Mouse (Mus musculus): ENCODE measurements around the gene Psmd4. TPM values are rescaled to one million over a fixed set of nuclear protein-coding genes. Genes with fewer than 3 reads are reported as not detected.
A peak's percentile ranks its signal among the peaks of the same experiment; 100 is the strongest.

The Psmd4 gene
- polyA plus RNA-seq, 1 experiment = 286 TPM

DNA sequence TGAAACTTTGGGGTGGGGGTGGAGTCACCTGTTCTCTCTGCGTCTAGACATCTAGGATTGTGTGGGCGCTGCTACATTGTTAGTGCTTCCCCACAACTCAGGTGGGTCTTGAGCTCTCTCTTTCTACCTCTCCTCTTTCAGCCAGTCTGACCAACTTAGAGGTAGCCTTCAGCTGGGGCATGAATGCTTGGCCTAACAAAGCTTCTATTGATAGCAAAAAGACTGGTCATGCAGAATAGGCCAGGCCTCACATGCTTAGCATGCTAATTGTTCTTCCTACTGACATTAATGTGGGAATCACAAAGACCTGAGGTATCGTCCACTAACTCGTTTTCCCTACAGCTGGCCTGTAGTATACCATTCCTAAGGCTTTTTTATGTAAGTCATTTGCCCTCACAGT is 39.8 kb downstream of the Psmd4 start:
- Histone ChIP-seq H3K27ac (ENCODE audit: insufficient read depth, low read length) (no peak overlapping the region), H3K9me3 (replicated peaks; ENCODE audit: control insufficient read depth, insufficient read depth, low read length, poor library complexity, severe bottlenecking) (no peaks in the 10 kb centered on the region), H3K27me3 (ENCODE audit: control insufficient read depth, insufficient read depth, low read length, poor library complexity, severe bottlenecking) (no peaks in the 10 kb centered on the region), H3K9ac (ENCODE audit: low read depth, poor library complexity, severe bottlenecking) (no peak overlapping the region), H3K4me3 (ENCODE audit: low read depth, low read length) (no peak overlapping the region), H3K4me1 (ENCODE audit: control insufficient read depth, insufficient read depth, low read length) (no peaks in the 10 kb centered on the region), H3K36me3 (ENCODE audit: control insufficient read depth, insufficient read depth, low read length, poor library complexity, severe bottlenecking) (peaks cover 29% of the 10 kb centered on the region)
- TF ChIP-seq EP300 (IDR thresholded peaks at IDR 0.05; ENCODE audit: insufficient read depth, low read depth, low read length) (no peak), POLR2A (IDR thresholded peaks at IDR 0.05; ENCODE audit: insufficient read depth, low read length) (no peak), CTCF (IDR thresholded peaks at IDR 0.05; ENCODE audit: low read depth, low read length) (no peak)

DNA sequence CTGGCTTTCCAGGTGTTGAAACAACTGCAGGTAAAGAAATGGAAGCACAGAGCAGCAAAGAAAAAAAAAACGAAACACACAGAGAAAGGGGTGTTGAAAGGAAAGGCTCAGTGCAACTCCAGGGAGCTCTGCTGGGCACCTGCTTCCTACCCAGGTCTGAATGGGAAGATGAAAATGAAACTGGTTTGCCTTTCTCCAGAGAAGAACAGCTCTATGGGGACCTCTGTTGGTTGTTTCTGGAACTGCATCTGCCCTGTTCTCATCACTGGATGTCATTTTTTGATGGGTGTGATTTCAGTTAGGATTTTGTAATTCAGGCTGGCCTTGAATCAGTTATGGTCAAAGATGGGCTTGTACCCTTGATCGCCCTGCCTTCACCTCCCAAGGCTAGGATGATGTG is 45.5 kb downstream of the Psmd4 start:
- H3K4me1 ChIP-seq (ENCODE audit: control insufficient read depth, insufficient read depth, low read length) = no peaks in the 10 kb centered on the region
- peaks cover 27% of the 10 kb centered on the region for H3K36me3 ChIP-seq (ENCODE audit: control insufficient read depth, insufficient read depth, low read length, poor library complexity, severe bottlenecking)
- no peaks in the 10 kb centered on the region for H3K9me3 ChIP-seq (replicated peaks; ENCODE audit: control insufficient read depth, insufficient read depth, low read length, poor library complexity, severe bottlenecking)
- H3K27me3 ChIP-seq (ENCODE audit: control insufficient read depth, insufficient read depth, low read length, poor library complexity, severe bottlenecking) = no peaks in the 10 kb centered on the region
- H3K27ac ChIP-seq (ENCODE audit: insufficient read depth, low read length) = no peak overlapping the region
- no peak for TF ChIP-seq POLR2A (IDR thresholded peaks at IDR 0.05; ENCODE audit: insufficient read depth, low read length)
- no peak for TF ChIP-seq EP300 (IDR thresholded peaks at IDR 0.05; ENCODE audit: insufficient read depth, low read depth, low read length)
- peak; percentile 46 for TF ChIP-seq CTCF (IDR thresholded peaks at IDR 0.05; ENCODE audit: low read depth, low read length)
- H3K4me3 ChIP-seq (ENCODE audit: low read depth, low read length) = no peak overlapping the region
- H3K9ac ChIP-seq (ENCODE audit: low read depth, poor library complexity, severe bottlenecking) = no peak overlapping the region

DNA sequence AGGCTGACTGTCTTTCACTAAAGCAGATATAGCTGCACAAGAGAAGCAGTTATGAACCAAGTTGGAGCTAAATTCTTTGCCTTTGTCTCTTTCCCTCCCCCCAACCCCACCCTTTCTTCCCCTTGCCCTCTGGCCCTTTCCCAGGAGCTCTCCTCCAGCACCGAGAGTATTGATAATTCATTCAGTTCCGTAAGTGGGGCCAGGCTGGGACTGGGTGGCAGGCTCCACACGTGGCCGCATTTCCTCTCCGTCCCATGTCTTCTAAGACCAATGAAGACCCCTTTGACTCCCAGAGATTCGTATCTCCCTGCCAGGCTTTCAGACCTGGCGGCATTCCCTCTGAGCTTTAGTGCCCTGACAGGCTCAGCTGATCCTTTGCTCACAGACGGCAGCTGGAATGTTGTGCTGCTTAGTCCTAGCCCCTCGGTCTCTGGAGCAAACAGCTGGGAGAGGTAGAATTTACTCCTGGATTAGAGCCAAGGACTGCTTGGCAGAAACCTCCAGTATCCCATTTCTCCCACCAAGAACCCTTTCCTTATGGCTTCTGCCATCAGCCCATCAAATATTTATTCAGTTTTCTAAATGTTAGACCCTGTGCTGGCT is 53.2 kb downstream of the Psmd4 start:
- Histone ChIP-seq H3K4me1 (ENCODE audit: control insufficient read depth, insufficient read depth, low read length) (no peaks in the 10 kb centered on the region), H3K9me3 (replicated peaks; ENCODE audit: control insufficient read depth, insufficient read depth, low read length, poor library complexity, severe bottlenecking) (no peaks in the 10 kb centered on the region), H3K4me3 (ENCODE audit: low read depth, low read length) (no peak overlapping the region), H3K27me3 (ENCODE audit: control insufficient read depth, insufficient read depth, low read length, poor library complexity, severe bottlenecking) (no peaks in the 10 kb centered on the region), H3K9ac (ENCODE audit: low read depth, poor library complexity, severe bottlenecking) (no peak overlapping the region), H3K27ac (ENCODE audit: insufficient read depth, low read length) (no peak overlapping the region), H3K36me3 (ENCODE audit: control insufficient read depth, insufficient read depth, low read length, poor library complexity, severe bottlenecking) (no peaks in the 10 kb centered on the region)
- TF ChIP-seq POLR2A (IDR thresholded peaks at IDR 0.05; ENCODE audit: insufficient read depth, low read length) (no peak), EP300 (IDR thresholded peaks at IDR 0.05; ENCODE audit: insufficient read depth, low read depth, low read length) (no peak)

DNA sequence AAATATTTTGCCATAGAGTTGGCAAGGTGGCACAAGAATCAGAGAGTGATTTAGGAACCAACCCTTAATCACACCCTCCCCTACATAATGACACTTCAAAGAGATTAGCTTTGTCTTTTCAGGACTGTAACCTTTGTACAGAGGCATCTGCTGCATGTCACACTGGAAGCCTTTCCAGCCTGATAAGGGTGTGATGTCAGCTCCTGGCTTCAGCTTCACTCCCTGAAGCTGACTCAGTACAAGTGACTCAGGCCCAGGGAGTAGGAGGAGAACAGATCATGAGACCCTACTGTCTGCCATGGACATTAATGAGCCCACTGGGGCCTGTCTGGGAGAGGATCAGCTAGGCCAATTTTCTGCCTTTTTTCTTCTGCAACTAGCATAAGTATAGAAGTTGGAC is 54.8 kb downstream of the Psmd4 start:
- Histone ChIP-seq H3K27ac (ENCODE audit: insufficient read depth, low read length) (no peak overlapping the region), H3K27me3 (ENCODE audit: control insufficient read depth, insufficient read depth, low read length, poor library complexity, severe bottlenecking) (no peaks in the 10 kb centered on the region), H3K9ac (ENCODE audit: low read depth, poor library complexity, severe bottlenecking) (no peak overlapping the region), H3K9me3 (replicated peaks; ENCODE audit: control insufficient read depth, insufficient read depth, low read length, poor library complexity, severe bottlenecking) (no peaks in the 10 kb centered on the region), H3K4me1 (ENCODE audit: control insufficient read depth, insufficient read depth, low read length) (no peaks in the 10 kb centered on the region), H3K36me3 (ENCODE audit: control insufficient read depth, insufficient read depth, low read length, poor library complexity, severe bottlenecking) (no peaks in the 10 kb centered on the region), H3K4me3 (ENCODE audit: low read depth, low read length) (no peak overlapping the region)
- TF ChIP-seq CTCF (IDR thresholded peaks at IDR 0.05; ENCODE audit: low read depth, low read length) (no peak), POLR2A (IDR thresholded peaks at IDR 0.05; ENCODE audit: insufficient read depth, low read length) (no peak), EP300 (IDR thresholded peaks at IDR 0.05; ENCODE audit: insufficient read depth, low read depth, low read length) (no peak)

DNA sequence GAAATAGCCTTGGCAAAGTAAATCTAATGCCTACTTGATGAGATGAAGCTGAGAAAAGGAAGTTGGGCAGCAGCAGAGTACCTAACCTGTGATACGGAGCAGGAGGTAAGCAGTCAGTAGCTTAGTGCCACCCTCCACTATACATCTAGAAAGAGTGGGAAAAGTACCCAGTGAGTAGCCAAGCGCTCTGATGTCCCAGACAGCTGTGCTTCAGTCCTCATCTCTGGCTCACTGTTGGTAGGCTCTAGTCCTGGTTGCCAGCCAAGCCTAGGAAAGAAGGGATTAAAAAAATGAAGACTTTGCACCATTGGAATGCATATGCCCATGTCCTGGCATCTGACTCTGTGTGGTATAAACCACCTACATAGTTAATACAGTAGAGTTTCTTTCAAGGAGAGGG is 56.9 kb downstream of the Psmd4 start:
- TF ChIP-seq CTCF (IDR thresholded peaks at IDR 0.05; ENCODE audit: low read depth, low read length) (no peak), POLR2A (IDR thresholded peaks at IDR 0.05; ENCODE audit: insufficient read depth, low read length) (no peak), EP300 (IDR thresholded peaks at IDR 0.05; ENCODE audit: insufficient read depth, low read depth, low read length) (no peak)
- H3K9ac ChIP-seq (ENCODE audit: low read depth, poor library complexity, severe bottlenecking) = no peak overlapping the region
- no peaks in the 10 kb centered on the region for H3K4me1 ChIP-seq (ENCODE audit: control insufficient read depth, insufficient read depth, low read length)
- no peak overlapping the region for H3K4me3 ChIP-seq (ENCODE audit: low read depth, low read length)
- H3K9me3 ChIP-seq (replicated peaks; ENCODE audit: control insufficient read depth, insufficient read depth, low read length, poor library complexity, severe bottlenecking) = no peaks in the 10 kb centered on the region
- no peaks in the 10 kb centered on the region for H3K36me3 ChIP-seq (ENCODE audit: control insufficient read depth, insufficient read depth, low read length, poor library complexity, severe bottlenecking)
- no peak overlapping the region for H3K27ac ChIP-seq (ENCODE audit: insufficient read depth, low read length)
- H3K27me3 ChIP-seq (ENCODE audit: control insufficient read depth, insufficient read depth, low read length, poor library complexity, severe bottlenecking) = no peaks in the 10 kb centered on the region

DNA sequence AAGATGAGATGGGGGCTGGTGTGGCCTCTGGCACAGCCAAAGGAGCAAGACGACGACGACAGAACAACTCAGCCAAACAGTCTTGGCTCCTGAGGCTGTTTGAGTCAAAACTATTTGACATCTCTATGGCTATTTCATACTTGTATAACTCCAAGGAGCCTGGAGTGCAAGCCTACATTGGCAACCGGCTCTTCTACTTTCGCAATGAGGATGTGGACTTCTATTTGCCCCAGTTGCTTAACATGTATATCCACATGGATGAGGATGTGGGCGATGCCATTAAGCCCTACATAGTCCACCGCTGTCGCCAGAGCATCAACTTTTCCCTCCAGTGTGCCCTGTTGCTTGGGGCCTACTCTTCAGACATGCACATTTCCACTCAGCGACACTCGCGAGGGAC is 58.1 kb downstream of the Psmd4 start:
- Histone ChIP-seq H3K9ac (ENCODE audit: low read depth, poor library complexity, severe bottlenecking) (no peak overlapping the region), H3K4me1 (ENCODE audit: control insufficient read depth, insufficient read depth, low read length) (no peaks in the 10 kb centered on the region), H3K36me3 (ENCODE audit: control insufficient read depth, insufficient read depth, low read length, poor library complexity, severe bottlenecking) (no peaks in the 10 kb centered on the region), H3K9me3 (replicated peaks; ENCODE audit: control insufficient read depth, insufficient read depth, low read length, poor library complexity, severe bottlenecking) (no peaks in the 10 kb centered on the region), H3K27me3 (ENCODE audit: control insufficient read depth, insufficient read depth, low read length, poor library complexity, severe bottlenecking) (no peaks in the 10 kb centered on the region), H3K27ac (ENCODE audit: insufficient read depth, low read length) (no peak overlapping the region), H3K4me3 (ENCODE audit: low read depth, low read length) (no peak overlapping the region)
- no peak for TF ChIP-seq EP300 (IDR thresholded peaks at IDR 0.05; ENCODE audit: insufficient read depth, low read depth, low read length)
- TF ChIP-seq CTCF (IDR thresholded peaks at IDR 0.05; ENCODE audit: low read depth, low read length) = no peak
- TF ChIP-seq POLR2A (IDR thresholded peaks at IDR 0.05; ENCODE audit: insufficient read depth, low read length) = no peak

Other genes starting within 250 kb of the Psmd4 start
- 89.2 and 92.6 TPM in 2 replicates for gene Pogz, start 205.0 kb downstream of the Psmd4 start, polyA plus RNA-seq (2011; ENCODE audit: insufficient read depth, insufficient read length, low read depth, missing spikeins)
- 331 and 345 TPM in 2 replicates for gene Psmb4, start 155.7 kb downstream of the Psmd4 start, polyA plus RNA-seq (2011; ENCODE audit: insufficient read depth, insufficient read length, low read depth, missing spikeins)
- 0.68 and 1.3 TPM in 2 replicates for gene Selenbp1, start 109.6 kb downstream of the Psmd4 start, polyA plus RNA-seq (2011; ENCODE audit: insufficient read depth, insufficient read length, low read depth, missing spikeins)
- 24.8 and 25.1 TPM in 2 replicates for gene Rfx5, start 88.5 kb downstream of the Psmd4 start, polyA plus RNA-seq (2011; ENCODE audit: insufficient read depth, insufficient read length, low read depth, missing spikeins)
- 11.3 and 12.8 TPM in 2 replicates for gene Pi4kb, start 67.9 kb downstream of the Psmd4 start, polyA plus RNA-seq (2011; ENCODE audit: insufficient read depth, insufficient read length, low read depth, missing spikeins)
- gene Zfp687, start 27.2 kb downstream of the Psmd4 start, polyA plus RNA-seq (2011; ENCODE audit: insufficient read depth, insufficient read length, low read depth, missing spikeins) = 37.7 and 56.5 TPM in 2 replicates
- gene Pip5k1a, start 64.3 kb upstream of the Psmd4 start, polyA plus RNA-seq (2011; ENCODE audit: insufficient read depth, insufficient read length, low read depth, missing spikeins) = 53.9 and 63.5 TPM in 2 replicates
- gene Vps72, start 68.4 kb upstream of the Psmd4 start, polyA plus RNA-seq (2011; ENCODE audit: insufficient read depth, insufficient read length, low read depth, missing spikeins) = 78.0 and 83.5 TPM in 2 replicates
- gene Tmod4, start 81.9 kb upstream of the Psmd4 start, polyA plus RNA-seq (2011; ENCODE audit: insufficient read depth, insufficient read length, low read depth, missing spikeins) = 0.90 TPM in 1 of 2 replicates, not detected in the other
- gene Scnm1, start 91.4 kb upstream of the Psmd4 start, polyA plus RNA-seq (2011; ENCODE audit: insufficient read depth, insufficient read length, low read depth, missing spikeins) = 48.5 and 52.1 TPM in 2 replicates
- gene Lysmd1, start 91.5 kb upstream of the Psmd4 start, polyA plus RNA-seq (2011; ENCODE audit: insufficient read depth, insufficient read length, low read depth, missing spikeins) = 4.0 and 5.7 TPM in 2 replicates
- gene Tnfaip8l2, start 99.7 kb upstream of the Psmd4 start, polyA plus RNA-seq (2011; ENCODE audit: insufficient read depth, insufficient read length, low read depth, missing spikeins) = not detected in 2 replicates
- gene Sema6c, start 117.8 kb upstream of the Psmd4 start, polyA plus RNA-seq (2011; ENCODE audit: insufficient read depth, insufficient read length, low read depth, missing spikeins) = 13.3 and 18.8 TPM in 2 replicates
- gene Gabpb2, start 175.3 kb upstream of the Psmd4 start, polyA plus RNA-seq (2011; ENCODE audit: insufficient read depth, insufficient read length, low read depth, missing spikeins) = 39.8 and 49.0 TPM in 2 replicates
- gene Cdc42se1, start 186.1 kb upstream of the Psmd4 start, polyA plus RNA-seq (2011; ENCODE audit: insufficient read depth, insufficient read length, low read depth, missing spikeins) = 57.4 and 65.6 TPM in 2 replicates
- gene Mllt11, start 189.6 kb upstream of the Psmd4 start, polyA plus RNA-seq (2011; ENCODE audit: insufficient read depth, insufficient read length, low read depth, missing spikeins) = 13.1 and 15.5 TPM in 2 replicates
- gene Gm128, start 199.0 kb upstream of the Psmd4 start, polyA plus RNA-seq (2011; ENCODE audit: insufficient read depth, insufficient read length, low read depth, missing spikeins) = 1.2 and 2.1 TPM in 2 replicates
- 4.1 and 4.8 TPM in 2 replicates for gene Bnipl, start 208.6 kb upstream of the Psmd4 start, polyA plus RNA-seq (2011; ENCODE audit: insufficient read depth, insufficient read length, low read depth, missing spikeins)
- 43.6 and 48.0 TPM in 2 replicates for gene Mindy1, start 238.7 kb upstream of the Psmd4 start, polyA plus RNA-seq (2011; ENCODE audit: insufficient read depth, insufficient read length, low read depth, missing spikeins)
- gene Prune1, start 239.5 kb upstream of the Psmd4 start, polyA plus RNA-seq (2011; ENCODE audit: insufficient read depth, insufficient read length, low read depth, missing spikeins) = 42.9 and 43.9 TPM in 2 replicates